Mouse (Mus musculus) liver, embryonic 15.5 days (tissue): ENCODE data around the gene Ptms. TPM values are rescaled to one million over a fixed set of nuclear protein-coding genes. Genes with fewer than 3 reads are reported as not detected.

Source experiments
- ATAC-seq: fragments of 200-750 bp; cut with Nextera tagmentation; 2 replicates; pipeline ENCODE4 v1.8.0; 2017; ENCODE audit warnings: moderate number of reproducible peaks, mild to moderate bottlenecking, moderate library complexity; ENCODE audit not compliant: insufficient read depth
- H3K27ac ChIP-seq: fragments of 300-500 bp; sonication (generic); replicated peaks from 2 replicates; pipeline ENCODE4 v1.5.1; 2015; ENCODE audit warnings: mild to moderate bottlenecking, inconsistent platforms
- H3K27me3 ChIP-seq: fragments of 300-500 bp; sonication (generic); 2 replicates; pipeline ENCODE4 v1.6.1; 2015; ENCODE audit warnings: mild to moderate bottlenecking, inconsistent platforms
- H3K36me3 ChIP-seq: fragments of 300-500 bp; sonication (generic); replicated peaks from 2 replicates; pipeline ENCODE4 v1.6.1; 2015; ENCODE audit warnings: moderate library complexity, mild to moderate bottlenecking, inconsistent platforms
- H3K4me1 ChIP-seq: fragments of 300-500 bp; sonication (generic); replicated peaks from 2 replicates; pipeline ENCODE4 v1.6.1; 2015; ENCODE audit warnings: inconsistent platforms
- H3K4me2 ChIP-seq: fragments of 300-500 bp; sonication (generic); 2 replicates; pipeline ENCODE4 v1.6.1; 2015; ENCODE audit warnings: moderate library complexity, mild to moderate bottlenecking, inconsistent platforms
- H3K4me3 ChIP-seq: fragments of 300-500 bp; sonication (generic); replicated peaks from 2 replicates; pipeline ENCODE4 v1.5.1; 2015; ENCODE audit warnings: mild to moderate bottlenecking, inconsistent platforms
- H3K9ac ChIP-seq: fragments of 300-500 bp; sonication (generic); 2 replicates; pipeline ENCODE4 v1.6.1; 2015; ENCODE audit warnings: moderate library complexity, mild to moderate bottlenecking, inconsistent platforms
- H3K9me3 ChIP-seq: fragments of 300-500 bp; sonication (generic); replicated peaks from 2 replicates; pipeline ENCODE4 v1.6.1; 2016; ENCODE audit warnings: inconsistent platforms
- WGBS: fragments of 180-500 bp; shearing (Covaris S2); methylation state at CpG from one replicate; pipeline ENCODE4 v1.1.7; 2015; ENCODE audit warnings: mixed read lengths; ENCODE audit not compliant: insufficient replicate concordance; 5-methylcytosine and 5-hydroxymethylcytosine counted together
- polyA plus RNA-seq: library from polyadenylated mRNA; unstranded; fragments of >200 nt; fragmentation: Nextera tagmentation; extraction: Ambion mirVana; gene quantifications from 2 replicates; pipeline ENCODE4 v1.2.1, GENCODE M21; 2015

The Ptms gene
- polyA plus RNA-seq, 1 experiment from 2014 or later: 56.2 TPM

DNA sequence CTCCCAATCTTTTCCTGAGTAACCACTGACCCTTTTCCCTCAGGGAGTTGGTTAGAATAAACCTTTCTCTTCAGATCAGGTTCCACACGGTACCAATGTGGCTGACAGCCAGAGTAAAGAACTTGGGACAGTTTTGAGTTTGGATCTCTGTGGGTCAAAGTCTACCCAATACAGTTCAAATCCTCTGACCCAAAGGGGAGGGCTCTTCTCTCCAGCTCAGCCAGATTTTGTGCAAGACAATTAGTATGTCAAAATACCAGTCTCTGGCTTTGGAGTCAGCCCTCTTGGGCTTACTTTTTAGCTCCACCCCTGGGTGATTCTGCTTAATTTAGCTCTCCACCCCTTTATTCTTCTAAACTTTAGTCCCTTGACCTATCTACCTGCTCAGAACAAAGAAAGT lies 10.3 kb upstream of the Ptms start:
- no peak for ATAC-seq
- Histone ChIP-seq H3K4me2 (peak overlapping the region; percentile 90), H3K9ac (peak overlapping the region; percentile 92), H3K27me3 (peaks cover 6% of the 10 kb centered on the region; the same call in 1 of the 2 replicates), H3K27ac (peak overlapping the region; percentile 89), H3K9me3 (no peaks in the 10 kb centered on the region), H3K36me3 (peaks cover 20% of the 10 kb centered on the region), H3K4me3 (peak overlapping the region; percentile 89), H3K4me1 (peaks cover 34% of the 10 kb centered on the region)
- 76% methylated on average over 1 of the region's 1 CpGs for WGBS

DNA sequence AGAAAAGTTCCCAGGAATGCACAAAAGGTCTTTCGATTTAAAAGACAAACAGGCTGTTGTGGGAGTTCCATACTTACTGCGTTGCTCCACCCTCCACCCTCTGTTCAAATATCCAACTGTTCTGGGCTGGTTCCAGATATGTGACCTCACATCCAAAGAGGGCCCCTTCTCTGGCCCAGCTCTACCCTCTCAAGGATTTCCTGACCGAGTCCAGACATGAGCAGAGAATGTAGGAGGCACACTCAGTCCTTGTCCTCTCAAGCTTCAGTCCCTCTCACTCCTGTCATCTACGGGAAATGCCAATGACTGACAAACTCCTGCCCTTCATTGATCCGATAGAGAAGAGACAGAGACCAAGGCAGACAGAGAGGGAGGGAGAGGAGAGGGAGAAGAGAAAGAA lies 6.0 kb upstream of the Ptms start:
- Histone ChIP-seq H3K36me3 (no peaks in the 10 kb centered on the region), H3K4me2 (peak overlapping the region; percentile 34), H3K27ac (peak overlapping the region; percentile 72), H3K9ac (no peak overlapping the region), H3K9me3 (no peaks in the 10 kb centered on the region), H3K27me3 (peaks cover 23% of the 10 kb centered on the region), H3K4me3 (peak overlapping the region; percentile 15; the same call in 1 of the 2 replicates), H3K4me1 (peaks cover 11% of the 10 kb centered on the region)
- ATAC-seq: no peak
- 29% methylated on average over 5 of the region's 5 CpGs for WGBS

DNA sequence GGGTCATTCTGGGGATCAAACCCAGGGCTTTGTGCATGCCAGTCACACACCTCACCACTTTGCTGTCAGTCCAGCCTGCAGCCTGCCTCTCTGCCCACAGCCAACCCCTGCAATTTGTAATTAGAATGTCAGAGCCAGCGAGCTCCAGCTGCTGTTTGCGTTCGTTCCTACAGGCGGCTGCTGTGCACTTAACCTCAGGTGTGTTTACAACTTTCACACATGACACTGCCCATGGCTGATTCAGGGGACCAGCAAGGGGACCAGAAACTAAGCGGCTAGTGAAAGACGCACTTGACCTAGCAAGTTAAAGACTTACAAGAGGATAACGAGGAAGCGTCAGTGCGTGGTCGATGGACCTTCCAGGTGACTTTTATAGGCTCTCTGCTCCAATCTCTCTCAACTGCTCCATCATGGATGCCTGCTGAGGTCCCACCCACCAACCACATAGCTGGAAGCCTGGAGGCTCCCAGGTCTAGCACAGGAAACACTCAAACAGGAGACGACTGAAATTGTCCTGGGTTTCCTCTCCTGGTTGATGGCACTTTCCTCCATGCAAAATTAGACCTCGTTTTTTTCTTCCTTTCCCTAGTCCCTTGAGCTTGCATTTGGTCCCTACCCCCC lies 5.4 kb upstream of the Ptms start:
- Histone ChIP-seq H3K9ac (no peak overlapping the region), H3K4me1 (peaks cover 13% of the 10 kb centered on the region), H3K4me2 (peak overlapping the region; percentile 34), H3K4me3 (peak overlapping the region; percentile 15), H3K27ac (peak overlapping the region; percentile 72), H3K9me3 (no peaks in the 10 kb centered on the region), H3K27me3 (peaks cover 30% of the 10 kb centered on the region), H3K36me3 (no peaks in the 10 kb centered on the region)
- 43% methylated on average over 12 of the region's 12 CpGs for WGBS
- ATAC-seq: no peak

DNA sequence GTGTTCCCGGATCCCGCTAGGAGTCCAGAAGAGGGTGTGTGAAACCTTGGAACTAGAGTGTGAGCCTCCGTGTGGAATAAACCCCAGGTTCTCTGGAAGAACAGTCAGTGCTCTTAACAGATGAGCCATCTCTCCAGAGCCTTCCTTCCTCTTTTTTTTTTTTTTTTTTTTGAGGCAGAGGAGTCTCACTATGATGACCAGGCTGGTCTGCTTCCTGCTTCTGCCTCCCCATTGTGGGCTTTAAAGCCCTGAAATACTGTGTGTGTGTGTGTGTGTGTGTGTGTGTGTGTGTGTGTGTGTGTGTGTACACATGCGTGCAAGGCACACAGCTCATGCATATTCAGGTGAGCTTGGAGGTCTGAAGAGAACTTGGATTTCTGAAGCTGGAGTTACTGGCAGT lies 1.6 kb upstream of the Ptms start:
- Histone ChIP-seq H3K9ac (no peak overlapping the region), H3K4me2 (no peak overlapping the region), H3K27ac (no peak overlapping the region), H3K36me3 (no peaks in the 10 kb centered on the region), H3K4me3 (no peak overlapping the region), H3K9me3 (no peaks in the 10 kb centered on the region), H3K4me1 (peaks cover 29% of the 10 kb centered on the region), H3K27me3 (peaks cover 67% of the 10 kb centered on the region)
- WGBS: 25% methylated on average over 4 of the region's 4 CpGs
- ATAC-seq: no peak

DNA sequence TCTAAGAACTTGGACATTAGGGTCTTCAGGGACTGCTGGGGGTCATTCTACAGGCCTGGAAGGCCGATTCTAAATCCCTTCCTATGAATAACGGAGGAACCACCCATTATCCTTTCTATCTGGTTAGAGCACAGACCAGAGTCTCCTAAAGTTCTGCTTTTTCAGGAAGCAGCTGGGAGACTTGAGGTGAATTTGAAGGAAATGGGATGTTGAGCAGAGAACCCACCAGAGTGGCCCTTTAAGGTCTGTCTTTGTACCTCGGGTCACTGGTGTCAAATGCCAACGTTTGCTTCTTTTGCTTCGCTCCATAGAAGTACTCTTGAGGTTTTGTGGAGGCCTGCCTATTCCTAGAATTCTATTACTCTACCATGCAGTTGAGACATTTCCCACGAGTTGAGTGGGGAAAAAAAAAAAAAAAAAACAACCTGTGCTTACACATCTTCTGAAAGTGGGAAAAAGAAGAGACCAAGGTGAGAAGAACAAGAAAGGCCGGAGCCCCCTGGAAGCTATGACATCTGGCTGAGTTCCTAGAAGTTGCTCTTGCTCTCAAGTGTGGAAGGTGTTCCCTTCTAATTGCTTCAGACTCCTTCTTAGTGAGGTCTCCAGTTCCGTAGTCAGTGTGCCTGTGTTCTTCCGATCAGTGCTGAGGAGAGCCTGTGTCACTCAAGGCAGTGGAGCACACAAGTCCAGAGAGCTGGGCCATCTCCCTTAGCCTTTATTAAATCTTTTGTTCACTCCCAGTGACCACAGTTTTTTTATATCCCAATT lies 599 bp upstream of the Ptms start:
- H3K27me3 ChIP-seq: peaks cover 74% of the 10 kb centered on the region
- H3K36me3 ChIP-seq: no peaks in the 10 kb centered on the region
- H3K4me1 ChIP-seq: peaks cover 32% of the 10 kb centered on the region
- peak overlapping the region; percentile 64 for H3K27ac ChIP-seq
- WGBS: 32% methylated on average over 9 of the region's 9 CpGs
- no peak overlapping the region for H3K4me3 ChIP-seq
- H3K9ac ChIP-seq: no peak overlapping the region
- peak overlapping the region; percentile 40 for H3K4me2 ChIP-seq
- ATAC-seq: no peak
- H3K9me3 ChIP-seq: no peaks in the 10 kb centered on the region

DNA sequence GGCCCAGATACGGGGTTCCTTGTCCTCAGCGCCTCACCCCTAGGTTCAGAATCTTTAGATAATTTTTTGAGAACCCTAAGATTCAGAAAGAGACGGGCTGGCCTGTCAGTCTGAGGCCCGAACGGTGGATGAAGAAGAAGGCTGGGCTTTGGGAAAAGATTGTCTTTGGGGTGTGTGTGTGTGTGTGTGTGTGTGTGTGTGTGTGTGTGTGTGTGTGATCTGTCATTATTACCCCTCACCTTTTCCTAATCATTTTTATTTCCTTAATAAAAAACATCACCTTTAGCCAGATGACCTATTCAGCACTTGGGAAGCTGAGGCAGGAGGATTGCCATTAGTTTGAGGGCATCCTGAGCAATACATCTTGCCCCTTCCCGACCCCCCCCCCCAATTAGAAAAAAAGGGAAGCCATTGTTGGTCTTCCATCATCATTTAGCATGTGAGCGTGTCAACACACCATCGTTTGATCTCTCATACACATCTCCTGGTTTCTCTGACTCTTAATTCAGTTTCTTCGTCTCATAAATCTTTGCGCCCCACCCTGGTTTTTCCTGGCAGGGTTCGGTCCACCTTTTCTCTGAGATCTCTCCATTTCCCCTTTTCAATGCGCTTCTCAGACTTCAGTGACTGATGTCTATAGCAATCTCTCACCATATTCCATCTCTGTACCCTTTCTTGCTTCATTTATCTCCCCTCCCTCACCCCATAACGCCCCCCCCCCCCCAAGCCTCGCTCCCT lies 844 bp downstream of the Ptms start:
- Histone ChIP-seq H3K36me3 (0 out of 2 replicates have a peak, but pooled peaks cover 5% of the 10 kb centered on the region), H3K4me1 (peaks cover 43% of the 10 kb centered on the region), H3K4me2 (peak overlapping the region; percentile 89), H3K27ac (peak overlapping the region; percentile 85), H3K9me3 (no peaks in the 10 kb centered on the region), H3K9ac (no peak overlapping the region), H3K4me3 (no peak overlapping the region), H3K27me3 (peaks cover 83% of the 10 kb centered on the region)
- ATAC-seq: no peak
- 19% methylated on average over 13 of the region's 14 CpGs for WGBS

DNA sequence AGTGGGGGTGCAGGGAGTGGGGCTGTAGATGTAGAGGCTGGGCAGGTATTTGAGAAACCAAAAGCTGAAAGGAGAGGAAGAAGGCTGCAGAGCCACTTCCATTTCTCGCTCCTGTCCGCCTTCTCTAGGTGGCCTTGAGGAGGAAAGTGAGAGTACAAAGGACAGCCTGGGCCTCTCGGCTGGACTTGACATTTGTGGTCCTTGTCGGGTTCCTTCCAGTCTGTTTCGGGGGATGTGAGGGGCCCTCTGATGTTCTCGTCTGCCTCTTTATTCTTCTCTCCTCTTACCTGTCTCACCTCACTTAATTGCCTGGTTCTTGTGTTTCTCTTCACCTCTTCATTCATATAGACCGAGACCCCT lies 1.6 kb downstream of the Ptms start:
- ATAC-seq: no peak
- Histone ChIP-seq H3K27ac (peak overlapping the region; percentile 85), H3K9ac (0 out of 2 replicates have a peak overlapping the region, but pooled peaks have one; percentile 67), H3K4me1 (peaks cover 50% of the 10 kb centered on the region), H3K27me3 (peaks cover 90% of the 10 kb centered on the region), H3K36me3 (0 out of 2 replicates have a peak, but pooled peaks cover 5% of the 10 kb centered on the region), H3K4me3 (peak overlapping the region; percentile 71), H3K9me3 (no peaks in the 10 kb centered on the region), H3K4me2 (peak overlapping the region; percentile 89)
- WGBS: 12% methylated on average over 7 of the region's 7 CpGs

DNA sequence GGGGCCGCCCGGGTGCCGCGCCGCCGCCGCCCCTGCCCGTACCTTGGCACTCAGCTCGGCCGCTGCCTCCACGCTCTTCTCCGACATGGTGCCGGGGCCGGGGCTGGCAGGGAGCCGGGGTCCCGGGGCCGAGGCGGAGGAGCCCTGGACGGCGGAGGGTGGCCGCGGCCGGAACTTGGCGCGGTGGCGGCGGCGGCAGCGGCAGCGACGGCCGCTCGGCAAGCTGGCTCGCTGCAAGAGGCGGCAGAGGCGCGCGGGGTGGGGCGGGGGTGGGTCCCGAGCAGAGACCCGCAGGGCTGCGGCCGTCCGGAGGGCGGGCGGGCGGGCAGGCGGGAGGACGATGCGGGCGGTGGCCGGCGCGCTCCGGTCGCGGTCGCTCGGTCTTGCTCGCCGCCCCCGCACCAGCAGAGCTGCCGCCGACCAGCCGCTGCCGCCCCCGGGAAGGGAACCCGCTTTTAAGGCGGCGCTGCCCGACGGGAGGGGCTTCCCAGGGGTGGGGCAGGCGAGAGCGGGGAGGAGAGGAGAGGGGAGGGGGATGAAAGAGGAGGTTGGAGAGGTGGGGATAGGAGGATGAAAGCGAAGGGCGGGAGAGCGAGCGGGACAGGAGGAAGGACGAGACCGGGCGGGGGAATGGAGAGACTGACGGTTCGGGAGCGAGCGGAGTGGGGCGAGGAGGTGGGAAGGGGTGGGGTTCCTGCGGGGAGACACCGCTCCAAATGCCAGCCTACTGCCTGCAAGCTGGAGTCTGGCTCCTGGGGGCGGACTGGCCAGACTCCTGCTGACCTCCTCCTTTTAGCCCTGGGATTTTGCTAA lies 2.2 kb downstream of the Ptms start:
- H3K27ac ChIP-seq: peak overlapping the region; percentile 85
- H3K9ac ChIP-seq: peak overlapping the region; percentile 67
- H3K4me2 ChIP-seq: peak overlapping the region; percentile 89
- WGBS: under 1% methylated on average over 87 of the region's 89 CpGs
- ATAC-seq: peak; percentile 58
- peaks cover 50% of the 10 kb centered on the region for H3K4me1 ChIP-seq
- 0 out of 2 replicates have a peak, but pooled peaks cover 5% of the 10 kb centered on the region for H3K36me3 ChIP-seq
- H3K9me3 ChIP-seq: no peaks in the 10 kb centered on the region
- H3K4me3 ChIP-seq: peak overlapping the region; percentile 71
- peaks cover 96% of the 10 kb centered on the region for H3K27me3 ChIP-seq

DNA sequence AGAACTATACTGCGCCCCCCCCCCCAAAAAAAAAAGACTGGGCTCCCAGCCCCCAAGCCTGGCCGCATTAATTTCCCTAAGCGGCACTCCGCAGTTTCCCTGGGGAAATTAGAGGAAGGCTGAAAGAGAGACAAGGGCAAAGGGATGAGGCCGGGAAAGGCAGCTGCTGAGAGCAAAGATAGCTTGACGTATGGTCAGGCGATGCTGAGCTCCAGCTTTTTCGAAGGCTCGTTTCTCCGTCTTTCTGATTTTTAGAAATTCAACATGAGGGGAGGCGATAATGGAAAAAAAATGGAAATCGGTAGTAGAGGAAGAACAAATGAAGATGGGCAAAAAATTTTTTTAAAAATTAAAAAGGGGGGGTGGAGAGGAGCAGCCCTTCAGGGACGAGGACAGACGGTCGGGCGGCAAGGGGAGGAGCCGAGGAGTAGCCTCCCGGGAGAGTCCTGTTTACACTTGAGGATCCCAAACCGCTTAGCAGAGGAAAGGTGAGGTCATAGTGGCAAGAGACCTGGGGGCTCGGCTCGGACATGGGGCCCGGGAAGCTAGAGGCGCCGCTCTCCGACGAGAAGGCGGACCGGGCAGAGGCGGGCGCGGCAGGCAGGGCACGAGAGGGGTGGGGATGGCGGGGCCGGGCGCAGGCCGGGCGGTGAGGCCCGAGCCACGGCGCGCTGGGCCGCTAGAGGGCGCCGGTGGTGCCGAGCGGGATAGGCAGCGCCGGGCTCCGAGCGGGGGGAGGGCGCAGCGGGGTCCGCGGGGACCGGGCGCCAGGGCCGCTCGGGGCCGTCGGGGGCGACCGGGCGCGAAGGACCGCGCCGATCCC lies 3.0 kb downstream of the Ptms start:
- Histone ChIP-seq H3K9me3 (no peaks in the 10 kb centered on the region), H3K36me3 (0 out of 2 replicates have a peak, but pooled peaks cover 5% of the 10 kb centered on the region), H3K4me2 (peak overlapping the region; percentile 89), H3K9ac (peak overlapping the region; percentile 67), H3K4me1 (peaks cover 50% of the 10 kb centered on the region), H3K27ac (peak overlapping the region; percentile 85), H3K4me3 (peak overlapping the region; percentile 71), H3K27me3 (peaks cover 99% of the 10 kb centered on the region)
- peak; percentile 67 for ATAC-seq
- WGBS: 4% methylated on average over 50 of the region's 67 CpGs
